Mouse (Mus musculus) limb, embryonic 14.5 days (tissue): ENCODE results near the gene Srebf2. TPM values are rescaled to one million over a fixed set of nuclear protein-coding genes. Genes with fewer than 3 reads are reported as not detected.
A peak's percentile ranks its signal among the peaks of the same experiment; 100 is the strongest.

Experiments
- ATAC-seq: fragments of 200-750 bp; cut with Nextera tagmentation; 2 replicates; pipeline ENCODE4 v1.8.0; 2017; ENCODE audit warnings: low read depth, moderate number of reproducible peaks, moderate TSS enrichment; ENCODE audit not compliant: low FRiP score
- DNase-seq: peaks from one replicate; pipeline ENCODE4 v3.0.0-alpha.2; 2015; ENCODE audit warnings: low spot score
- H3K27ac ChIP-seq: fragments of 300-500 bp; sonication (generic); replicated peaks from 2 replicates; pipeline ENCODE4 v1.5.1; 2014; ENCODE audit warnings: low read depth, mild to moderate bottlenecking, low read length, moderate library complexity, mixed read lengths
- H3K27me3 ChIP-seq: fragments of 300-500 bp; sonication (generic); 2 replicates; pipeline ENCODE4 v1.6.1; 2014; ENCODE audit warnings: low read length, mixed read lengths; ENCODE audit not compliant: control insufficient read depth, insufficient read depth
- H3K36me3 ChIP-seq: fragments of 300-500 bp; sonication (generic); 2 replicates; pipeline ENCODE4 v1.6.1; 2014; ENCODE audit warnings: mild to moderate bottlenecking, low read length, moderate library complexity, mixed read lengths; ENCODE audit not compliant: control insufficient read depth, insufficient read depth
- H3K4me1 ChIP-seq: fragments of 300-500 bp; sonication (generic); 2 replicates; pipeline ENCODE4 v1.6.1; 2014; ENCODE audit warnings: antibody characterized with exemption, low read length, mixed read lengths; ENCODE audit not compliant: control insufficient read depth, insufficient read depth
- H3K4me2 ChIP-seq: fragments of 300-500 bp; sonication (generic); replicated peaks from 2 replicates; pipeline ENCODE4 v1.6.1; 2014; ENCODE audit warnings: low read depth, mild to moderate bottlenecking, low read length, moderate library complexity; ENCODE audit not compliant: severe bottlenecking
- H3K4me3 ChIP-seq: fragments of 300-500 bp; sonication (generic); replicated peaks from 2 replicates; pipeline ENCODE4 v1.5.1; 2014; ENCODE audit warnings: low read length
- H3K9ac ChIP-seq: fragments of 300-500 bp; sonication (generic); 2 replicates; pipeline ENCODE4 v1.6.1; 2014; ENCODE audit warnings: mild to moderate bottlenecking, low read depth, low read length, moderate library complexity; ENCODE audit not compliant: severe bottlenecking
- H3K9me3 ChIP-seq: fragments of 300-500 bp; sonication (generic); 2 replicates; pipeline ENCODE4 v1.6.1; 2016; ENCODE audit warnings: low read length; ENCODE audit not compliant: control insufficient read depth
- POLR2A ChIP-seq: fragments of 200-500 bp; IDR thresholded peaks from 2 replicates; pipeline ENCODE4 v1.8.0; 2012; ENCODE audit warnings: inconsistent platforms, mild to moderate bottlenecking, moderate library complexity, borderline replicate concordance; ENCODE audit not compliant: insufficient read depth, insufficient read length; ENCODE audit errors: extremely low read depth
- WGBS: fragments of 180-500 bp; shearing (Covaris S2); extraction: QIAGEN DNeasy Blood & Tissue Kit; methylation state at CpG from one replicate; pipeline ENCODE4 v1.1.7; 2014; 5-methylcytosine and 5-hydroxymethylcytosine counted together
- polyA plus RNA-seq, 2 experiments: library from polyadenylated mRNA; depleted of rRNA in 1 of 2; stranded (reverse) in 1 of 2; unstranded in 1 of 2; fragments of >200 nt; fragmentation: Nextera tagmentation in 1 of 2; extraction: Ambion mirVana in 1 of 2; gene quantifications; 2 replicates each; pipeline versions ENCODE4 v1.2.1 to v1.2.3; 2012 to 2014

Srebf2 gene
- polyA plus RNA-seq, 2 experiments: 122 to 131 TPM

DNA sequence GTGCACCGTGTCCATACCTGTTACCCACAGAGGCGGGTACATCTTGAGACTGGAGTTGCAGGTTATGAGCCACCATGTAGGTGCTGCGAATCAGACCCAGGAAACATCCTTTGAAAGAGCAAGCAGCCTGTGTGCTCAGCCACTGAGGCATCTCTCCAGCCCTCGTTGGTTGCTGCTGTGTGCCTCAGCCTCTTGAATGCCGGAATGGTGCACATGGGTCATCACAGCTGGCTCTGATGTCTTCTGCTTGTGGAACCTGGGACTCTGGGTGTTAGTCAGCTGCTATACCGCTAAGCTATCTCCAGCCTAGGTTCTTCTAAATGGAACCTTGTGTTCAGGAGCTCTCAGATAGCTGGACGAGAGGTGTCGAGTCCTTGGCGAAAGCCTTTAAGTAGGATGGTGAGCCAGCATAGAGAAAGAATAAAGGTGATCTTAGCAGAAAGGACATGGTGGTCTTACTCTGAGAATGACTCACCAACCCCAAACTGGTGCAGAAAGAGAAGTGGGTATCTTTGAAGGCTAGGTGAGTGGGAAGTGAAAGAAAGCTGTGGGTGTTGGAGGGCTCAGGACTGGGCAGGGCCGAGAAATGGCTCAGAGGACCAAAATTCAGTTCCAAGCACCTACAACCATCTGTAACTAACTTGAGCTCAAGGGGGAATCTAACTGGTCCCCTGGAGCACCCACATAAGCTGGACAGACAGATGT is 16.5 kb downstream of the Srebf2 start:
- H3K4me2 ChIP-seq: no peak overlapping the region
- TF ChIP-seq POLR2A: no peak
- H3K9ac ChIP-seq: no peak overlapping the region
- H3K4me3 ChIP-seq: no peak overlapping the region
- no peak for ATAC-seq
- DNase-seq: no peak
- H3K27ac ChIP-seq: no peak overlapping the region
- H3K4me1 ChIP-seq: peaks cover 34% of the 10 kb centered on the region
- H3K9me3 ChIP-seq: no peaks in the 10 kb centered on the region
- 81% methylated on average over 10 of the region's 10 CpGs for WGBS
- no peaks in the 10 kb centered on the region for H3K27me3 ChIP-seq
- H3K36me3 ChIP-seq: no peaks in the 10 kb centered on the region; the same call in 1 of the 2 replicates

DNA sequence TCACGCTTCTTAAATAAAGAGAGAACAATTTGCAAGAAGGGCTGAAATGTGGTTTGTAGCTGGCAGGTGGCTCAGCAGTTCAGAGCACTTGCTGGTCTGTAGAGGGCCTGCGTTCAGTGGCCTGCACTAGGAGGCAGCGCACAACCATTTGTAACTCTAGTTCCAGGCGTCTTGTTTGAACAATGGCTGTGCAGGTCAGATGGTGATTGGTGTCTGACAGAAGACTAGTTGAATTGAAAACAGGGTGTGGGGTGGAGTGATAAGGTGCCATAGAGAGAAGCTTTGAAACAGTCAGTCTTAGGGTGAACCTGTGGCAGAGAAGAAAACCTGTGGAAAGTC is 17.0 kb downstream of the Srebf2 start:
- no peak overlapping the region for H3K4me3 ChIP-seq
- peaks cover 33% of the 10 kb centered on the region for H3K4me1 ChIP-seq
- ATAC-seq: no peak
- no peaks in the 10 kb centered on the region for H3K9me3 ChIP-seq
- H3K4me2 ChIP-seq: no peak overlapping the region
- H3K36me3 ChIP-seq: no peaks in the 10 kb centered on the region
- H3K27ac ChIP-seq: no peak overlapping the region
- WGBS: 55% methylated on average over 4 of the region's 4 CpGs
- TF ChIP-seq POLR2A: no peak
- no peaks in the 10 kb centered on the region for H3K27me3 ChIP-seq
- DNase-seq: no peak
- H3K9ac ChIP-seq: no peak overlapping the region

DNA sequence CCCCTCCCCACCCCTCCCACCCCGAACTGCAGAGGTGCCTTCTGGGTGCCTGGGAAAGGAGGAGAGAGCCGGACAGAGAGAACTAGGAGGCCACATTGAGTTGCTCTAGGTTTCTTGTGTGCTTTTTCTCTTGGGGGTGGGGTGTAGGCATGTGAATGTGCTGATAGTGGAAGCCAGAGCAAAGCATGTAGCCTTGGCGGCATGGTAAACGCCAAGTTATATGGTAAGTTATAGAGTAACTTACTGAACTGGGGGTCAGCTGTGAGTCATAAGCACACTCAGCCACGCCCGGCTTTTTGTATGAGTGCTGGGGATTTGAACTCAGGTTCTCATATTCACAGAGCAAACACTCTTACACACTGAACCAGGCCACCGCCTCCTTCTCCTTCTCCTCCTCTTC is 17.5 kb downstream of the Srebf2 start:
- H3K4me2 ChIP-seq: no peak overlapping the region
- no peaks in the 10 kb centered on the region for H3K36me3 ChIP-seq
- H3K9ac ChIP-seq: no peak overlapping the region
- peaks cover 31% of the 10 kb centered on the region for H3K4me1 ChIP-seq
- no peak for DNase-seq
- H3K9me3 ChIP-seq: no peaks in the 10 kb centered on the region
- no peak for TF ChIP-seq POLR2A
- H3K27me3 ChIP-seq: no peaks in the 10 kb centered on the region
- H3K4me3 ChIP-seq: no peak overlapping the region
- 70% methylated on average over 7 of the region's 7 CpGs for WGBS
- no peak overlapping the region for H3K27ac ChIP-seq
- ATAC-seq: no peak

DNA sequence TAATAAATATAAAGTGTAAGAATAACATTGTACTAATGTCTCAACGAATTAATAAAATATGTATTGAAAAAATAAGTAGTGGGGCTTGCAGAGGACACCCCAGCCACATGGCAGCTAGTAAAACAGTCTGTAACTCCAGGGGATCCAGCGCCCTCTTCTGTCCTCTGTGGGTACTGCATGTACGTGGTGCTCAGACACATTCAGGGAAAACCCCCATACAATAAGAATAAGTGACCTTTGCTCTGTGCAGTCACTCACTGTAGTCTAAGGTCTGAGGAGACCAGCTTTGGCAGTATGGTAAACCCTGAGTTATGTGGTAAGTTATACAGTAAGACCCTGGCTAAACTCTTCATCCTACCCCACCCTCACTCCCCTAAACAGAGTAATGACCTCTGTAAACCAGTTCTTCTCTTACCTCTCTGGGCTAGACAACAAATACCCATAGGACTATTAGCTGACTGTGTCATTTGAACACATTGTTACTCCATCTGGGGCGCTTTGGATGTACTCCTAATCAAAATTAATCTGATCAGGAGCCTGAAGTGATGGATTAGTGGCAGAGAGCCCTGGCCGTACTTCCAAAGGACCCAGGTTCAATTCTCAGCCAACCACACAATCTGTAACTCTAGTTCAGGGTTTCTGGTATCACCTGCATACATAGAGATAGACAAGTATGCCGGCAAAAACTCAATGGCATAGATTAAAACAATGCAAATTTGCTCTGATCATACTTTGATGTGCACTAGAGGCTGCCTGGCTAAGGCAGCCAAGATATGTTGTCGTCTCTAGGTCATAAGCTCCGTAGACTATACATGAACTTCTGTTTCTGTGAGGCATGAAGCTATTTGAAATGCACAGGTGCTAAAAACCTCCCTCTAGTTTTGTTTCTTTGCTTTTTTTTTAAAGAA is 18.6 kb downstream of the Srebf2 start:
- Histone ChIP-seq H3K9me3 (no peaks in the 10 kb centered on the region), H3K4me3 (no peak overlapping the region), H3K27ac (peak overlapping the region; percentile 52; the same call in 1 of the 2 replicates), H3K27me3 (no peaks in the 10 kb centered on the region), H3K4me1 (peaks cover 25% of the 10 kb centered on the region), H3K4me2 (no peak overlapping the region; the same call in 1 of the 2 replicates), H3K9ac (0 out of 2 replicates have a peak overlapping the region, but pooled peaks have one; percentile 1), H3K36me3 (peaks cover 10% of the 10 kb centered on the region)
- peak; percentile 55 for DNase-seq
- ATAC-seq: no peak
- no peak for TF ChIP-seq POLR2A
- WGBS: 50% methylated on average over 8 of the region's 8 CpGs
